Mouse (Mus musculus): ENCODE data around the gene Btbd9.
A peak's percentile ranks its signal among the peaks of the same experiment; 100 is the strongest.

Gene Btbd9

DNA sequence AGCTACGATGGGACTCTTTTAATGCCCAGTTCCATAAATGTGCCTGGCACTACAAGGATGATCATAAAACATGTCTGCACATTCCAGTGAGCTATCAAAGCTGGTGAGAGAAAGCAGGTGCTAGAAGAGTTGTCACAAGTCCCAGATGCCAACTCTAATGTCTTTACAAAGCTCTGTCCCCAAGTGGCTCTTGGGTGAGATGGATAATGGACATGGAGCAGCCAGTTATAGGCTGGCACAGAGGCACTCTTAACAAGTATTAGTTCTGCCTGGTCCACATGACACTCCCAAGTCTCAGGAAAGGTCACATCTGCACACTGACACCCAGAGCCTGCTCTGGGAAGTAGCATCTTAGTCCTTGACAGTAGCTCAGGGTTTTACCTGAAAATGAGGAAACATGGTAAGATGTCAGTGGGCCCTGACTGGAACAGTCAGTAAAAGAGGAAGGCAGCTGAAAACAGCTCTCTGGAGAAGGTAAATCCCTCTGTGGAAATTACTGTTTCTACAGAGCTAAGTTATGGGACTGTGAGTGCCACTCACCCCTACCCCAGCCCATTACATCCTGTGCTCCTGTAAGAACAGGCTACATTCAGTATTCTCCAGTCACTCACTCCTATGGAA is 91.7 kb downstream of the Btbd9 start:
- peak; percentile 10 for DNase-seq (ENCODE audit: extremely low read depth, low read depth)

DNA sequence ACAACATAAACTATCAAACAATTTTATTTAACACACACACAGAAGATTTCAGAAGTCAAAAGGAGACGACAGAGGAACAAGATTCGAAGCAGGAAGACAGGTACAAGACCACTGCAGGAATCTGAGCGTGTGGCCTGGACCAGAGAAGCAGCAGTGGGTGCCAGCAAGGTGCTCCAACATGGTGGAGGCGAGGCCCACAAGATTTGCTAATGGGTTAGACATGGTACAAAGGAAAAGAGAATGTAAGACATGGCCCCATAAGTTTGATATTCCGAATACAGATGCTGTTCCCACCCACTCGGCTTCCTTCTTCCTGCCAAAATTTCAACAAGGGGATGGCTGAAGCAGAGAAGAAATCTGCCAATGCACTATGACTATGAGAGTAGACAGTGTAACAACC is 94.5 kb downstream of the Btbd9 start:
- no peak for DNase-seq (ENCODE audit: extremely low read depth, low read depth)

DNA sequence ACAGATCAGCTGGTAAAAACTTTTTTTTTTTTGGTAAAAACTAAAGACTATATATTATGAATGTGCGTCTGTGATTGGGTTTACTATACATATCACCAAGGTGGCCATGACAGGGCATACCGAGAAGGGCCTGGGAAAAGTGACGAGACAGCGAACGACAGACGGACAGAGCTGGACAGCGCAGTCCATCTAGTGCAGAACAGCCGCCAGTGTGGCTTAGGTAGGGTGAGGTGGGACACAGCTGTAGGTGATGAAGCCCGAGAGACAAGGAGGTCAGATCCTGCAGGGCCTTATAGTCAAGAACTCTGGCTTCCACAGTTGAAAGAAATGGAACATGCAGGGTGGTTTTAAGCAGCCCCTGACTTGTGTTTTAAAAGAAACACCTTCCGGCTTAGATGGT is 94.9 kb downstream of the Btbd9 start:
- no peak for DNase-seq (ENCODE audit: extremely low read depth, low read depth)

DNA sequence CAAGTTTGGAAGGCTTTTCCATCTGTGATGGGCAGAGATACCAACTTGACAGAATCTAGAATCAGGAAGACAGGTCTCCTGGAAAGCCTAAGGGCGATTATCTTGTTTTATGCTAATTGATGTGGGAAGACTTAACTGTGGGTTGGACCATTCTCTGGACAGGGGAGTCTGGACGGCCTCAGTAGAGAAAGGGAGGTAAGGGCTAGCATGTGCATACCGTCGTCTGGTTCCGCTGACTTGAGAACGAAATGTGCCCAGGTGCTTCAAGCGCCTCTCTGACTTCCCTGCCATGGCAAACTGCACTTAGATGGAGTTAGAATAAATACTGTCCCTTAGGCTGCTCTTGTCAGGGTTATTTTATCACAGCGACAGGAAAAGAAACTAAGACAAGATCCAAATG is 95.9 kb downstream of the Btbd9 start:
- DNase-seq (ENCODE audit: extremely low read depth, low read depth), result no peak

DNA sequence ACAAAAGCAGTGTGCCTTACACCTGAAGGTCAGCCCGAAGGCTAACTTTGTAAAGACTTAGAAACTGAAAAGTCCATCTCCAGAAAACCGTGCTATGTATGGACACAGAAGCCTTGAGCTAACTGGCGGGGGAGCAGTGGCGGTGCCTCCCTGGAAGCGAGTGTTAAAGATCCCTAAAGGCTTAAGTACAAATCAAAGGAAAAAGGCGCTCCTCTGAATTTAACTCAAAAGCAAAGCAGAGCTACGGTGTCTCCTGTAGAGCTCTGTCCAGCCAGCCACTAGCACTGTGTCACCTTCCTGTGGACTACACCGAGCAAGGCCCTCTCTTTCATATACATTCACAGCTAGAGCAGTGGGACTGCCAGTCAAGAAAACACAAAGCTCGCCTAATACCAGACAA is 98.1 kb downstream of the Btbd9 start:
- no peak for DNase-seq (ENCODE audit: extremely low read depth, low read depth)

DNA sequence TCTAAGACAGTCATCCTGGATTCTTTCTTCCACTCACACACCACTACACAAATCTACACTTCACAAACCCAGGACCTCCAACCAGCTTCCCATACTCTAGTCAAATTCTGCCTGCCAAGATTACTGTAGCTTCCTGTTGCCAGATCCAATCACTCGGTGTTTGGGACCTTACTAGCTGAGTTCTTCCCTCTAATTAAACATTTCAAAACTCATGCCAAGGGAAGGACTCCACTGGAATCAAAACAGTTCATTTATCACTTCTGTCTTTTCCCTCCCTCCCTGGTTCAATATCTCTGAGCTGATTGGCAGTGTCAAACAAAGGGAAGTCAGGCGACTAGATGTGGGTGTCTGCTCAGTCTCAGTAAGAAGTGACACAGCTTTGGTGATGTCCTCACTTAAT is 101.7 kb downstream of the Btbd9 start:
- no peak for DNase-seq (ENCODE audit: extremely low read depth, low read depth)

DNA sequence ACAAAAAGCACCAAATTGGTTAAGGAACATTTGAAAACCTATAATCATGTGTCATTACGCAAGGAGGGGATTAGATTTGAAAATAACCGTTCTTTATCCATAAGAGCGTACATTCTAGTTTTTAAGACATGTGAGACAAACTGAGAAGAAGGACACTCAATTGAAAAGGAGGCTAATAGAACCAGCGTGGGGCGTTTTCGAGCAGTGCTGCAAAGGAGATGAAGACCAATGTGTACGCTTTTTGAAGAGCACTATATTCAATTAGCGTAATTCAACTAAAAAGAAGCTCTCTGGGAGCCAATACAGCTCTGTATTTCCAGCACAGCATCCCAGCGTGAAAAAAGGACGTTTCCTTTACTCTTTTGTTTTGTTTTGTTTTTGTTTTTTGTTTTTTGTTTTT is 103.5 kb downstream of the Btbd9 start:
- DNase-seq (ENCODE audit: extremely low read depth, low read depth), result no peak

DNA sequence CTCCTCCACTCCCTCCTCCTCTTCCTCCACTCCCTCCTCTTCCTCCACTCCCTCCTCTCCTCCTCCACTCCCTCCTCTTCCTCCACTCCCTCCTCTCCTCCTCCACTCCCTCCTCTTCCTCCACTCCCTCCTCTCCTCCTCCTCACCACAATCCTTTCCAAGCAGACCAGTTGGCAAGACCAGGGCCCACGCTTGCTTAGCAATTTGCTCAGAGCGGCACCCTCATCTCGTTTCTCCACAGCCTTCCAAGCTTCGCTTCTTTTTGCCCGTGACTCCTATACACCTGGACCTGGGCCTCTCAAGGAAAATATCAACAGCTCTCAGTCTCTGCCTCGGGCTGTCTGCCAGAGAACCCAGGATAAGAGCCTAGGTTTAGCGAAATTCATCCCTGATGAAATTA is 104.8 kb downstream of the Btbd9 start:
- DNase-seq (ENCODE audit: extremely low read depth, low read depth), result no peak

DNA sequence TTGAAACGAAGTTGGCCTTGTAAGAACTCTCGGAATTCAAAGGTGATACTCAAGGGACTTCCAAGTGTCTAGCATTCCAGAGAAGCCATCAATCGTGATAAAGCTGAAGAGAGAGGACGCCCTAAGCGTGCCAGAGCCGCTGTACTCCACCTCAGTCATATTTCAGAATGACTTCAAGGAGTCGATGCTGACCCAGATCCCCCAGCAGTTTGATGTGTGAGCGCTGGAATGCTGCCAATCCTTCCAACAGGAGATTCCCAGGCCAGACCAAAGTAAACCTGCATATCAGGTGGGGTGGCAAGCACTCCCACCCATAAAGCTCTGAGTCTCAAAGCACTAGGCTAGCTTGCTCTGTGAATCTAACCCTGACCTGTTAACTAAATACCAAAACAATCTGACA is 105.5 kb downstream of the Btbd9 start:
- no peak for DNase-seq (ENCODE audit: extremely low read depth, low read depth)

DNA sequence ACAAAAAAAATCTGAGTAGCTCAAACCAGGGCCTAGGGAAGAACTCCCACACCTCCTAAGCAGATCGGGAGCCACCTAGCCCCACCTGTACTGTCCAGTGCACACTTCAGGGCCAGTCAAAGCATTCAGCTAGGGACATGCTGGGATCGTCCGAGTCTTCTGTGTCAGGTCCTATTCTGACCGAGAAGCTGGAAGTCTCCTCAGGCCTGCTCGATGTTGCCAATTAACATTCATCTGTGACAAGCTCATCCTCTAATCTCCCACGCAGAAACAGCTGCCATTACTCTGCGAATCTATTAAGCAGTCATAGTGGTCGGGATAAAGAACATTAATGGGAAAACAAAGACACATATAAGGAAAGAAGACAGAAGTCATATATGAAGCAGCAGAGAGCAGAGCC is 106.0 kb downstream of the Btbd9 start:
- no peak for DNase-seq (ENCODE audit: extremely low read depth, low read depth)

DNA sequence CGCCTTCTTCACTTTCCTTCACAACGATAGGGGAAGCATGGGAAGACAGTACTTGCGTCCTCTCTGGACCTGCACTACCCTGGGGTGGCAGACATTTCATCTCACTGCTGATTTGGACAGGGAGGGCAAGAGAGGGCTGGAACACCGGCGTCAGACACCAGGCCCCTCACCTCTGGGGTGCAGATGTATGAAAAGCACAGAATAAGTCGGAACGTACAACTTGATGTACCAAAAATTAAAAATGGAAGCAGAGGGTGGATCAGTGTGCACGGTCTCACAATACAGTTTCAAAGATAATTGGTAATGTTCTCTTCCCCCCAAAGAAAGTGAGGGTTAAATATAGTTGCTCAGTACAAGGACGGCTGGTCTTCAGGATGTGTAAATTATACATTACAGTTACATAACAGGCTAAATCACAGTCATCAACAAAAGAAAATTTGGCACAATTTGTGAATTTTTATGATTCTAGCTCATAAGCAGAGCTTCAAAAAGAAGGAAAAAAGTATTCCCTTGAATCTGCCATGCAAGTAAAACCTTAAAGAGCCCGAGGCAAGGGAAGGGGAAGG is 106.7 kb downstream of the Btbd9 start:
- DNase-seq (ENCODE audit: extremely low read depth, low read depth), result no peak

DNA sequence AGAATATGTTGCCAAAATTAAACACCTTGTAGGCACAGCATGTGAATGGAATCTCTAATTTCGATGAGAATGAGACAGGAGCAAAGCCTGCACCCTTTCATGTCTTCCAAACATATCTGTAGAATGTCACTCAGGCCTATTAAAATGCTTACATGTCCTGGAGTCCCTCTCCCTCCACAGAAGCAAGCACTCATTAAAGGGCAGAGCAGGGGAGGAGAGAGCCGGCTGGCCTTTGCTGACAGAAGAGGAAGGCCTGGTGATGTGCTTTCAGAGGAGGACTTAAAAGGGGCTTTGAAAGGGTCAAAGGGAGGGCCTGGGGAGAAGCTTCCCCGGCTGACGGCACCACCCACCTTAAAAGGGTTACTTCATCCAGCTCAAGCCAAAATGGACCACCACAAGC is 107.9 kb downstream of the Btbd9 start:
- DNase-seq (ENCODE audit: extremely low read depth, low read depth), result no peak

DNA sequence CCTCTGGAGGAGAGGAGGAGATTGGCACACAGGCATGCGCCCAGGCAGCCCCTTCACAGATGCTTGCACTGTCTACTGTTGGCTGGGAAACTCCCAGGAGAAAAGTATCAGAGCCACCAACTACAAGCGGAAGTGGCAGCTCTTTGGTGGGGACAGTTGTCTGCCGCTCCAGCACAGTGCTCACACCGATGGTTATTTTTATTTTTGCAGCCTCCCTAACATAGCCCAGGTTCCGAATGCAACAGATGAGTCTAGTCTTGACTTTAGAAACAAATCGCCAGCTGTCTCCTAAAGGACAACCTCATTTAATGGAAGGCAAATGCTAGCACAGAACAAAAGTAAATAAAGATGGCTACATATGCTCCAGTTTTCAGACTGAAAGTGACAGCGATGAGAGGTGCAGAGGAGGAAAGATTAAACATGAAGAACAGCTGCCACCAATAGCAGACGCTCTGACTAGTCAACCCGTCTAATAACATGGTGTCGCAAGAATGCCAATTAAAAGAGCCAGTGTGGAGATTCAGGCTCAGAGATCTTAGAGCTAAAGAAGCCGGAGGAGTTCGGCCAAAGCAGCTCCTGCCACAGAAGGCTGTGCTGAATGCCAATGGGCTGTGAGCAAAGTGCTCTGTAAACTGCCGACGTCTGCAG is 108.6 kb downstream of the Btbd9 start:
- no peak for DNase-seq (ENCODE audit: extremely low read depth, low read depth)

DNA sequence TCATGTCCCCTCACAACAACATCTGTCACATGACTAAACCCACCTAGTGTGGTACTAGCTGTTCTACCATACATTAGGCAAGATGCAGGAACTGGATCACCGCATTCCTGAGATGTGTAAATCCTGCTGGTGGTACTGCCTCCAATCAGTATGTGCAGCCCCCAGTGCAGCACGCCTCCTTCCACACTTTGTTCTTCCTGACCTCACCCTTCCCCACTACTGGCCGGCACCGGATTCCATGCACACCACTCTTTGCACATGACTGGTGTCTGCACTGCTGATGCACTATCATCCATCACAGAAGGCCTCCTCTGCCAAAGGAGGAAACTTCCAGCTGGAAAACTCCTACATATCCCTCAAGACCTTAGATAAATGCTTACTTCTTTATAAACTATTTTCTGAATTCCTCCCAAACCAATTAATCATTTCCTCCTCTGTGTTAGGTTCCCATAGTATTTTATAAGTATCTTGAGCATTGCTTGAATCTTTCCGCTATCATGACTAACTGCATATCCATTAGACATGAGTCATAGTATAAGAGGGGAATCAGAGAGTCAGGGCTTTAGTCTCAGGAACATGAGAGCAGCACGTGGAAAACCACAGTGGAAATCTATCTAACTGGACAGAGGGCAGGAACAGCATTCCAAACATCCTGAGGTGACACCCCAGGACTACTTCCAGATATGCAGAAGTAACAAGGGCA is 111.1 kb downstream of the Btbd9 start:
- no peak for DNase-seq (ENCODE audit: extremely low read depth, low read depth)

DNA sequence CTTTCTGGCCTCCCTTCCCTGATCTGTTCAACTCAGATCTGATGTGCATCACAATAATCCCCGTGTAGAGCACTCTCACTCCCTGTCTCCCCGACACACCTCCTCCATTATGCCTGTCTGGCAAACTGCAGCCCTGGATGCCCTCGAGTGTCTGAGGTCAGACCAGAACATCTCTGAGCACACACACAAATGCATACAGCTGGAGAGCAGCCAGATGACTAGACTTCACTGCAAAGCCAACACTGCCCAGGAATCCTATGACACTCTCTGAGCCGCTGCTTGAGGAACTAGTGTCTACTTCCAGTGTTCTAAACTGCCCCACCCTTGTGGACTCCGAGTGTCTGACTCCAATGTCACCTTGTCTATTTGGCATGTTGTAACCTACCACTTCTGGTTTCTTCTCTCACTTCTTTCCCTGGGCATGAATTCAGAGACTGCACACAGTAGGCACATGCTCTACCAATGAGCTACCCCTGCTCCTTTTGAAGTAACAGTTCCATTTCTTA is 112.0 kb downstream of the Btbd9 start:
- no peak for DNase-seq (ENCODE audit: extremely low read depth, low read depth)

DNA sequence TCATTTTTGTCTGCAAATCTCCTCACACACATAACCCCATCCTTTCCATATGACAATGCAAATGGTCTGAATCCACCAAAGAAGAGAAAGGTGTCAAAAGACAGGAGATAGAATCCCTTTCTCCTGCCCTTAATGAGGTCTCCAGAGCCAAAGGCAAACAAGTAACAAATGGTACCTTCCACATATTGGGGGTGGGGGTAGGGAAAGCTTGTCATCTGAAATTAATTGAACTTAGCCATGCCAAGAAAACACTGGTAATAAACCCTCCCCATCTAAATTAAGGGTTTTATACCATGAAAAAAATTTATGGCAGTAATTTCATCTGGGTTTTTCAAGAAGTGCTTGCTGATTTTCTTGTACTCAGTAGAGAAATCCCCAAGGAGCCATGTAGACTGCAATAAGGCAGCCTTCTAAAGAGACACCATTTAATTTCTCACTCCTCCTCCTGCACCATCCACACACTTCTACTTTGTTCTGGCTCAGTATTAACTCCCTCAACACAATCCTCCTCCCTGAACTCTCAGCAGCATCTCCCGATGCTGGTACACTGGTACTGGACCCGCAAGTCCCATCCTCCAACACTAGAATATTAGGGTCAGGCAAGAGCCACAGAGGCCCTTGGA is 115.5 kb downstream of the Btbd9 start:
- DNase-seq (ENCODE audit: extremely low read depth, low read depth), result no peak

DNA sequence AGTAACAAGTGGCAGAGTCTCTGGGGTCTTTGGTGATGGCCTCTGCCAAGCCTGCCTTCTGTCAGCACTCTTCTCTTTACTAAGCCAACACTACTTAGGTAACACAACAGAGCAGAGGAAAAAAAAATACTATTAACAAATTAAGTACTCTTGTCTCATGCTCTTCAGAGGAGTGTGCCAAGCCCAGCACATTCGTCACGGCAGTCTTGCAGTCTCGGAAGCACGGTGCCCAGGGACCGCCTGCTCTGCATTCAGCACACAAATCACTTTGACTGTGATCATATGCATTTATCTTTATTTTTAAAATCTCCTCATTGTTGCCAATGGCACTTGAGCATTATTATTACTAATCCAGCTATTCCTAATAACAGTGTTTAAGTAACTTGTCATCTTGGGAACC is 116.6 kb downstream of the Btbd9 start:
- no peak for DNase-seq (ENCODE audit: extremely low read depth, low read depth)

DNA sequence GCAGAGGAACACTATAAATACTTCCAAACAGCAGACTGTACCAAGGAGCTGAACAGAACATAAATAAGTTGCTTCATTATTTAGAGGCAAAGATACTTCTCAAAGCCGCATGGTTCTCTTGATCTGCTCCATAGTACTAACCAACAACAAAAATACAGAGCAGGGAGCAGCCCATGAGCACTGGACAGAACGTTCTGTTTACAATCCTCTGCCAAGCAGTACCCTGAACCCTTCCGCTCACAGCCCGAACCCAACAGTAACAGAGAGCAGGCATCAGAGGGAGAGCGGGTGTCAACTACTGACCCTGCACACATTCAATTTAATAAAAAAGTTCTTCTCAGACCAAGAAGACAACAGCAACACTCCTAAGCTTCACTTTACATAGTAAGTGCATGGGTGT is 117.4 kb downstream of the Btbd9 start:
- DNase-seq (ENCODE audit: extremely low read depth, low read depth), result no peak

DNA sequence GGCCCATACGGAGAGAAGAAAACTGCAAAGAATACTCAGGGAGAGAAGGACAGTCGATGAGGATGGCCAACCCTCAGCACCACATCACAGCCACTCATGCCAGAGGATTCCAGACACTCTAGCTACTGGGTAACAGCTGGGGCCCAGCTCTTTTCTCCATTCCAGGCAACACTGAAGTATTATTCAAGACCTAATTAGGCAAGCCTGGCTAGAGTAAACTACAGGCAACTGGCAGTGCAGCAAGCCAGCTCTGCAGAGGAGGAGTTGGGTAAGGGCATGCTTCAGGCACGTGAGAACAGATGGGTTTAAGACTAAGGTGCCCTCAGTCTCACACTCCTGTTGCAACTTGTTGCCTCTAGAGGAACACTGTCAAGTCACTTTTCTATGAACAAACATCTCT is 118.0 kb downstream of the Btbd9 start:
- no peak for DNase-seq (ENCODE audit: extremely low read depth, low read depth)

DNA sequence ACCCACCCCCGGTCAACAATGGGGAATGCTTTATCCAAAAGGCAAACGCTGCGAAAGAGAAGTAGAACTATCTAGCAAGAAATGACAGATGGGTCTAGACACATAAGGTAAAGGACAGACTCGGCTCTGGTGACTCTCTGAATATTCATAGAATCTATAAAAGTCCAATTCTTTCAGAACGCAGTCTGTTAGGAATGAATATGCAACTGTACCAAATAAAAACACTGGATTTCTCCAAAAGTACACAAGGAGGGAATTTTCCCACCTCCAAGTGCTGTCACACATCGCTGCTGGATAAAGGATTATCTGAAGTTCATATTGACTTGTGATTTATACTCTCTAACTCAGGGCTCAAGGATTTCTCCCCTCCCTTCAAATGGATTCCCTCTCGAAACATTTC is 118.8 kb downstream of the Btbd9 start:
- DNase-seq (ENCODE audit: extremely low read depth, low read depth), result no peak

DNA sequence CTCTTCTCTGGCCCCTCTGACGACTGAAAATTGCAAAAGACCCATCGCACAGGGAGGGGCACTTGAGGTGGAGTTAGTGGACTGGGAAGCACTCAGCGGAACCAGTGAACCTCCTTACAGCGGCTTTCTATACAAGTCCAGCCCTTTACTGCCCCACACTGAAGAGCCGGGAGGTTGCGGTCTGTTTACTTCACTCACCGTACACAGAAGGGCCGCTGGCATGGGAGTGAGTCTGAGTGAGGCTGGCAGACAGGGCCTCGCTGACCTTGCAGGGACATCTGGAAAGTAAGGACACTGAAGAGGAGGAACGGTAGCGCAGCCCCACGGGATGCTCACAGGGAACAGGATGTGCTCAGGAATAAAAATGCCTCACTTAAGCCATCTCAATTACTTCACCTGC is 120.0 kb downstream of the Btbd9 start:
- DNase-seq (ENCODE audit: extremely low read depth, low read depth), result no peak

DNA sequence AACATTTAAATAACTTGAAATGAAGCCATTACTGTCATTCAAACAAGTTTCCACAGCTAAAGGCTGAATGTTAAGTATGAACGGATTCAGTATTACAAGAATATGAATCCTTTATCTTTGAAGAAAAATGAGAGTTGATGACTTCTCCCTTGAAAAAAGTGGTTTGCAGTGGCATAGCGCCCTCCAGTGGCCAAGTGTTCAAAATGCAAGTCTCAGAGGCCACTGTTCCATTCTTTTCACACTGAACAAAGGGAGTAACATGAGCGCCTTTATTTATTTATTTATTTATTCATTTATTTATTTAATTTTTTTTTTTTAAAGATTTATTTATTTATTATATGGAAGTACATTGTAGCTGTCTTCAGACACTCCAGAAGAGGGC is 121.4 kb downstream of the Btbd9 start:
- peak; percentile 52 for DNase-seq (ENCODE audit: extremely low read depth, low read depth)

Data from MEL-GATA-1-ER (cell line).